ENCODE assay signal across 10 mouse cellular contexts in genomic region chr7:49209526-49209925, GRCm38 (mm10).
DNase-seq lines count a peak whose midpoint lies in the region; ATAC-seq and TF ChIP-seq lines count a peak whose summit lies in the region.
"Had no signal": no experiment of that assay in that cellular context is flagged by ENCODE, and none has a peak within 500 bp of the region (broad histone marks: within the 10 kb centered on the region; RNA-seq: fewer than 3 reads in every experiment).

No protein-coding gene starts in this region.

- 61% methylated on average over 7 of the region's 7 CpGs for WGBS in heart, postnatal 0 days

- DNase-seq in embryo, embryonic 10 days (ENCODE audit: low spot score) = peak; percentile 16
- no peak for DNase-seq in embryo, embryonic 9.5 days (ENCODE audit: extremely low spot score)
- DNase-seq in heart, postnatal 0 days (ENCODE audit: low spot score) = peak; percentile 48
- peak; percentile 70 for DNase-seq in kidney, postnatal 14 days
- no peak for DNase-seq in cerebellum, postnatal 4 days (ENCODE audit: low spot score in 2 of 2)
- DNase-seq: right cerebral cortex, postnatal 4 days had no signal

- peak; percentile 50; the same call in 1 of the 2 replicates for ATAC-seq in heart, postnatal 0 days (ENCODE audit: insufficient read depth, low read depth)
- no peak for ATAC-seq in inflammation-experienced regulatory T-cells, adult 6 months
- ATAC-seq in cerebellum, adult (ENCODE audit: insufficient number of reproducible peaks, low FRiP score, low TSS enrichment) = no peak

- H3K27ac ChIP-seq in heart, postnatal 0 days (ENCODE audit: low read depth) = peak overlapping the region; percentile 76
- H3K27ac ChIP-seq: limb, embryonic 13.5 days had no signal

- H3K36me3 ChIP-seq in C2C12 (ENCODE audit: control insufficient read depth, insufficient read depth) = no peaks in the 10 kb centered on the region
- H3K36me3 ChIP-seq in heart, postnatal 0 days (replicated peaks; ENCODE audit: control insufficient read depth, insufficient read depth, low read length) = no peaks in the 10 kb centered on the region
- H3K36me3 ChIP-seq: limb, embryonic 13.5 days had no signal

- peaks cover 17% of the 10 kb centered on the region for H3K4me1 ChIP-seq in heart, postnatal 0 days (ENCODE audit: control insufficient read depth, insufficient read depth)
- H3K4me1 ChIP-seq: limb, embryonic 13.5 days had no signal

- no peak overlapping the region for H3K4me3 ChIP-seq in C2C12 (ENCODE audit: insufficient read depth, poor library complexity, severe bottlenecking)
- no peak overlapping the region for H3K4me3 ChIP-seq in heart, postnatal 0 days (ENCODE audit: low read depth, low read length)
- H3K4me3 ChIP-seq: limb, embryonic 13.5 days had no signal

- TF ChIP-seq CTCF in C2C12 (IDR thresholded peaks at IDR 0.05; ENCODE audit: control insufficient read depth, insufficient read depth, insufficient read length) = no peak
- TF ChIP-seq CTCF in heart, postnatal 0 days (IDR thresholded peaks at IDR 0.05; ENCODE audit: low read depth) = no peak

- H3K9me3 ChIP-seq in heart, postnatal 0 days (replicated peaks; ENCODE audit: control insufficient read depth, low read length) = no peaks in the 10 kb centered on the region
- H3K9me3 ChIP-seq: limb, embryonic 13.5 days had no signal

- no peak for TF ChIP-seq EP300 in heart, postnatal 0 days (IDR thresholded peaks at IDR 0.05; ENCODE audit: low read depth)

- no peak overlapping the region for H3K4me2 ChIP-seq in heart, postnatal 0 days (ENCODE audit: low read depth, low read length)
- H3K4me2 ChIP-seq: limb, embryonic 13.5 days had no signal

- H3K79me3 ChIP-seq in C2C12 (ENCODE audit: low read depth) = no peaks in the 10 kb centered on the region

- no peaks in the 10 kb centered on the region for H3K79me2 ChIP-seq in C2C12 (ENCODE audit: control insufficient read depth, insufficient read depth)

- no peak overlapping the region for H3K9ac ChIP-seq in heart, postnatal 0 days (replicated peaks; ENCODE audit: low read depth, low read length)
- H3K9ac ChIP-seq: limb, embryonic 13.5 days had no signal

- no peaks in the 10 kb centered on the region for H3K27me3 ChIP-seq in C2C12 (ENCODE audit: control insufficient read depth, insufficient read depth, insufficient read length)
- no peaks in the 10 kb centered on the region for H3K27me3 ChIP-seq in heart, postnatal 0 days (ENCODE audit: control insufficient read depth, insufficient read depth, low read length)
- H3K27me3 ChIP-seq: limb, embryonic 13.5 days had no signal

- H3ac ChIP-seq in C2C12 (ENCODE audit: control insufficient read depth, insufficient read length, low read depth) = no peak overlapping the region

TF ChIP-seq in C2C12, 6 proteins besides CTCF, POLR2A, EP300 and RAD21:
- TF ChIP-seq MAX (IDR thresholded peaks at IDR 0.05) (peak; percentile 42), USF1 (IDR thresholded peaks at IDR 0.05; ENCODE audit: low read depth) (no peak)
TF ChIP-seq in C2C12: peak in this region for 1.

Comparison
In these comparisons a context has a peak if more than half of its experiments do, and no peak if none do; other contexts are left out.
1. DNase-seq: peak in embryo, embryonic 10 days (single experiment), heart, postnatal 0 days (single experiment) and kidney, postnatal 14 days (single experiment); none in embryo, embryonic 9.5 days (single experiment) and cerebellum, postnatal 4 days (0 of 2).